Mouse (Mus musculus) monocyte, adult 5-6 weeks (primary cell): Measurements from ENCODE around the gene Prr19. TPM values are rescaled to one million over a fixed set of nuclear protein-coding genes. Genes with fewer than 3 reads are reported as not detected.
"Not testable (repeated sequence)": the region's sequence is repeated elsewhere in the genome, so short reads cannot be mapped to it uniquely, and the experiment has no call there.

ENCODE experiments used
- ATAC-seq: fragments of 153-309, 156-312 bp; replicated peaks from 2 replicates; pipeline ENCODE4 v1.8.0; 2017; ENCODE audit warnings: mild to moderate bottlenecking; ENCODE audit not compliant: low TSS enrichment, insufficient number of reproducible peaks, severe bottlenecking, poor library complexity, low FRiP score
- total RNA-seq: library from RNA; stranded (forward); fragments of 200-1000, 200-491, 200-594 nt; gene quantifications from 3 replicates; pipeline ENCODE4 v1.2.3, GENCODE M21; 2017

Gene Prr19
- total RNA-seq: not detected in 3 replicates

DNA sequence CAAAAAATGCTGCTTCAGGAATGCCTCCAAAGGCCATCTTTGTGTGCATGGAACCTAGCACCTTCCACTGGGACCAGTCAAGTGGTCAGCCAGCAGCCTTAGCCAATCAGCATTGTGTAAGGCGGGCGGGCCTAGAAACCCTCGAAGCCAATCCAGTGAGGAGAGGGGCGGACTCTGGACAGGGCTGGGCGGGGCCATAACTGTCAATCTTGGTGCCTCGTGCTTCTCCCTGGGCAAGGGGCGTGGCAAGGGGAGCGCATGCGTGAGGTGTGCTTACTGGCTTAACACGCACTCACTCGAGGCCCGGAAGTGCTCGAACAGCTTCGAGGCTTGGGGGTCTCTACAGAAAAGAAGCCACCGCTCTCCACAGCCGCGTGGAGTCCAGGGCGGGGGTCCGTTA, at the start of gene Prr19:
Gene Prr19, plus strand, starts transcription at position 349 of the 400 bp plus-strand sequence.
- ATAC-seq: no peak

DNA sequence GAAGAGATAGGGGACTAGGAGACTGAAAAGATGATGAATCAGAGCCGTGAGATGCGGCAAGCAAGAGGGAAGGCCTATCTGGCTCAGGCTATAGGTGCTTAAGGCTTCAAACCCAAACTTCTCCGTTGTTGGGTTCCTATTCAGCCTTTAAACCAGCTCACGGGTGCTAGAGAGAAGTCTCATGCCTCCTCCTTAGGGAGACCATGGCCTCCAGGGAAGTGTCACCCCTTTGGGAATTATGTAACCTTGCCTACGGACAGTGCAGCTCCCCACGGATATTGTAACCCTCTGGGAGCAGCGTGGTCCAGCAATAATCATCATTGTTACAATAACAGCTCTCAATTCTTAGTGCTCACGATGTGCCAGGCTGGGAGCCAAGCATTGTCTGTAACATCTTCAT, 49.4 kb upstream of the Prr19 start:
- ATAC-seq: no peak

DNA sequence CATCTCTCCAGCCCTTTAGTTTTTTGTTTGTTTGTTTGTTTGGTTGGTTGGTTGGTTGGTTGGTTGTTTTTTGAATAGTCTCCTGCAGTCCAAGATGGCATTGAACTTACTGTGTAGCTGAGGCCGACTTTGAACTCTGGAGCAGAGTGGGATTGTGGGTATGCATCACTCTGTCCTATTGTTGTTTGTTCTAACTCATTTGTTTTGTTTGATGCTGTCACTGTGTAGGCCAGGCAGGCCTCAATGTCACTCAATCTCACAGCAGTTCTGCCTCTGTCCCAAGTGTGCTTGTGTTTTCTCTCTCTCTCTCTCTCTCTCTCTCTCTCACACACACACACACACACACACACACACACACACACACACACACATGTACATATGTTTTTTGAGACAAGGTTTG, 39.3 kb upstream of the Prr19 start:
- ATAC-seq: no peak

DNA sequence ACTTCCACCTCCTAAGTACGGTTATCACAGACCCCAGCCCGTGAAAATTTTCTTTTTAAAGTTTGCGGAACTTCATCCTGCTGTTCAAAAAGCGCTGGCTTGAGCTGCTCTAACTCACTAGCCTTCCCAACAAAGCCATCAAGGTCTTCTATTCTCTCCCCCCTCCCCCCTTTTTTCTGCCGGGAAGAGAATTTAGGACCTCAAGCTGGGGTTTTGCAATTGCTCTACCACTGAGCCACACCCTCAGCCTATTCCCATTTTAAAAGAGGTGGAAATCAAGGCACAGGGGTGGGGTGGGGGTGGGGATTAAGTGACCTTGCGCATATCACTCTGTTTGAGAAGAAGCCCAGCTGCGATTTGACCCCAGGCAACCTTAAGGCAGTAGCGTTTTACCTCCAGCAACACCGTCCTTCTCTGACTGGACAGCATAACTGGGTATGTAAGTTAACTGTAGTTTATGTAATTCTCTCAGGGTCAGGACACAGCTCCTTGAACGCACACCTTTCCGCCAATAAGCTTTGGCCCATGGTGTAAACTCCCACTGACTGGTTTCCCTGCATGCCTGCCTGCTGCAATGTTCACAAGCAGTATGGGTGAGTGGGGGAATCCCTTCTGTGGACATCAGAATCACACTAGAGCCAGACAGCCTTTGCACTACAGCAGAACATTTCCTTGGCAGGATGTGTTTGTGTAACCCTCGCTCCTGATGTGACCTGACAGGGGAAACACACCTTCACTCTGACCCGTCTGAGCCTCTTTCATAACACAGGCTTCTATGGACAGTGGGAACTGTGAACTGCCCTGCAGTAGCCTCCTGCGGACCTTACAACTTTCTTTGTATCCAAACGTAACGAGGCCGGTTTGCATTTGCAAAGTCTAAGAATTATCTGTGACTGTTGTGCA, 37.0 kb upstream of the Prr19 start:
- ATAC-seq: no peak

DNA sequence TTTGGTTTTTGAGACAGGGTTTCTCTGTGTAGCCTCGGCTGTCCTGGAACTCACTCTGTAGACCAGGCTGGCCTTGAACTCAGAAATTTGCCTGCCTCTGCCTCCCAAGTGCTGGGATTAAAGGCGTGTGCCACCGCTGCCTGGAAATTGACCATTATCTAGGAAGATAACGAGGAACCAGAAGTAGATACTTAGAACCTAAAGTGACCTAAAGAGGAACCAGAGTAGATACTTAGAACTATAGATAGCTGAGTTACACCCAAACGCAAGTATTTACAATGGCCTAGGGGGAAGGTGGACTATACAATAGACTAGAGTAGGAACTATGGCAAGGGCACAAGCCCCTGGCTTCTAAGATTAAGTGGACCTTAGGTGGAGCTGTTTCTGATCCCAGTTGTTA, 35.5 kb upstream of the Prr19 start:
- not testable (repeated sequence) for ATAC-seq

DNA sequence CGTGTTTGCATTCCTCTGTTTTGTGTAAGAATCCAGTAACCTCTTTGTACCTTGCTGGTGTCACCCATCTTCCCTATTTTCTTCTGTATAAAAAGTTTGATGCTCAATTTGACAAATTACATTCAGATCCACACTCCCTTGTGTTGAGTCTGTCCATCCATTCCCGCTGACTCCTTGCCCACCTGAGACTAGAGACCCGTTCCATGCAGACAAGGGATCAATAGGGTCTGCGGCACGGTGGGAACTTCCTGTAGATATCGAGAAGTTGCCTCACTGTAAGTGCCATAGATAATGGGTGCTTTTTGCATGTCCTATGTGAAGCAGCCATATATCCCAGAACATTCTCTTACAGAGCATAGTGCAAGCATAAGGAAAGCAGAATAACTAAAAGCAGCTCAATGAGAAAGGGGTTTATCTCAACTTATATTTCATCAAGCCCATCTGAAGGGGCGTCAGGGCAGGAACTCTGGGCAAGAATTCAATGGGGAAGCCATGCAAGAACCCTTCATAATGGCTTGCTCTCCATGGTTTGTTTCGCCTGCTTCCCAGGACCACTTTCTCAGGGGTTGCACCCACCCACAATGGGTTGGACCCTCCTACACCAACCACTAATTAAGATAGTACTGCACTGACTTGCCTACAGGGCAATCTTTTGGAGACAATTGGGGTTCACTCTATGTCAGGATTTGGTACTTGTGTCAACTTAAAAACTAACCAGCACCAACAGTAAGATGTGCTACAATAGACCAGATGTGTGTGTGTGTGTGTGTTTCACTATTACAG, 34.8 kb upstream of the Prr19 start:
- no peak for ATAC-seq

DNA sequence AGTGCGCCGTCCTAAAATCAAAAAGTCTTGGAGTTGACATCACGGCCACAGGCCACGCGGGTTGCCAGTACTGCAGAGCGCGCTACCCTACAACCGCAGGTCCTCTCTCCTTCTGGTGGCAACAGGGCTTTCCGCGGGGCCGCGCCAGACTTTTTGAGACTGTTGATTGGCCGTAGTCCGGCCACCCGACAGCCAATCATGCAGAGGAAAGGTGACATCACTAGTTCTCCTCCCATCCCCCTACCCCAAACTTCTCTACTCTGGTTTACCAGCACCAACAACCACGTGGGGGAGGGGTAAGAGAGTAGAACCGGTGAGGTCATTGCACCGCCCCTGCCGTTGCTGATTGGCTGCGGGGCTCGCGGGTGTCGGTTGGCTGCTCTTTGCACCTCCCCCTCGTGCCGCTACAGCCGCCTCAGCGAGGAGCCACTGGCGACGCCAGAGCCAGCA, 33.9 kb upstream of the Prr19 start, which contains the start of gene Cic:
Gene Cic, plus strand, starts transcription at position 404 of the 450 bp plus-strand sequence.
- peak; percentile 77 for ATAC-seq

DNA sequence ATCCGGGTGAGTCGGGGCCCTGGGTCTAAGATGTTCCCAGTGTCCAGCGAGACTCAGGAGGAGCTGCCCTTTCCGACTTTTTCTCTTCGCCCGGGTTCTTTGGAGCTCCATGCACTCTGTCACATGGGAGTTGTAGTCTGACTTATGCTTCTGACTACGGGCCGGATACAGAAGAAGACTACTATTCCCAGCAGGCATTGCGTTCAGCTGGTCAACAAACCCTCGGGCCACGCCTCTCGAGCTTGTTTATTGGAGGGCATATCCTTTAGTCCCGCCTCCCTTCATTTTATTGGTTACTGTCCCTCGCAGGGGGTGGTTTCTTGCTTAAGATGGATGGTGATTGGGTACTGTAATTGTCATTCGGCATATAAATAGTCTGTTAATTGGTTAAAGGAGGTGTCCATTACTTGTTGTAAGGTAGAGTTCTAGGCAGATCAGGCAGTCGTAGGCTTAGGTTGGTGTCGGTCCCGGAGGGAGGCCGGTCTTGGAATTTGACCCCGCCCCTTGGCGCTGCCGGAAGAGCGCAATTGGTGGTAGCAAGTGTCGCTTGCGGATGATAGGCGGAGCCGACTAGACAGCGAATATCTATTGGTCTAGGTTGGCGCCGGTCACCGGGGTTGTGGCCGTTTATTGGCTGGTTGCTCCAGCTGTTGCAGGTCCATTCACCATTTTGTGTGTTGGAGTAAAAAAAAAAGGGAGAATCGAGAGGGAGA, 33.3 kb upstream of the Prr19 start:
- ATAC-seq: peak; percentile 82

DNA sequence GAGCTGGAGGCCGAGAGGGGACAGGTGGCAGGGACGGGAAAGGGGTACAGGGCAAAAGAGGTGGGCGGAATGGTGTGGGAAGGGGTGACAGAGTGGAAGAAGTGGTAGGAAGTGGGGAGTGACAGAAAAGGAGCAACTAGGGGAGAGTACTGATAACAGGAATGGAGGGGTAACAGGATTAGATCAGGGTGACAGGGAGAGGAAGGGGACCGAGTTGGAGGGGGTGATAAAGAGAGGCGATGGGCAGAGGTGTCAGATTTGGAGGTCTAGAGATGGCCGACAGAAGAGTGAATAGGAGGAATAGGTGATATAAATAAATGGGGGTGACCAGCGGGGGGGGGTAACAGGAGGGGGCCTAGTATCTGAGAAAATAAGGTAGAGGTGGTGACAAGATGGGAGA, 32.6 kb upstream of the Prr19 start:
- no peak for ATAC-seq

DNA sequence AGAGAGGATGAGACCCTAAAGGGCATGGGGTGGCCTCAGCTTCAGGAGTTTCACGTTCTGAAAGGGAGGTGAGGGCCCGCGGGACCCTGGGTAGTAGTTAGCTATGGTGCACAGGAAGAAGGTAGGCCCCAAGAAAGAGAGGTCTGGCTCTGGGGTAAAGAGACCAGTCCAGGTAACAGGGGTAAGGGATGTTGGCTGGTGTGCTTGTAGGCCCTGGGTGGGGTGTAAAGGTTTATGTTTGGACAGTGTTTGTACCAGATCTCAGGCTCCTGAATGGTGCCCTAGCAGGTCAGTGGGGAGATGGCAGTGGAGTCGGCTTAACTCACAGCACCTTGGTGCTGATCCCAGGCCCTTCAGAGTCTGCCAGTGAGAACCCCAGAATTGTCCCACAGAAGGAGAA, 32.2 kb upstream of the Prr19 start:
- no peak for ATAC-seq

DNA sequence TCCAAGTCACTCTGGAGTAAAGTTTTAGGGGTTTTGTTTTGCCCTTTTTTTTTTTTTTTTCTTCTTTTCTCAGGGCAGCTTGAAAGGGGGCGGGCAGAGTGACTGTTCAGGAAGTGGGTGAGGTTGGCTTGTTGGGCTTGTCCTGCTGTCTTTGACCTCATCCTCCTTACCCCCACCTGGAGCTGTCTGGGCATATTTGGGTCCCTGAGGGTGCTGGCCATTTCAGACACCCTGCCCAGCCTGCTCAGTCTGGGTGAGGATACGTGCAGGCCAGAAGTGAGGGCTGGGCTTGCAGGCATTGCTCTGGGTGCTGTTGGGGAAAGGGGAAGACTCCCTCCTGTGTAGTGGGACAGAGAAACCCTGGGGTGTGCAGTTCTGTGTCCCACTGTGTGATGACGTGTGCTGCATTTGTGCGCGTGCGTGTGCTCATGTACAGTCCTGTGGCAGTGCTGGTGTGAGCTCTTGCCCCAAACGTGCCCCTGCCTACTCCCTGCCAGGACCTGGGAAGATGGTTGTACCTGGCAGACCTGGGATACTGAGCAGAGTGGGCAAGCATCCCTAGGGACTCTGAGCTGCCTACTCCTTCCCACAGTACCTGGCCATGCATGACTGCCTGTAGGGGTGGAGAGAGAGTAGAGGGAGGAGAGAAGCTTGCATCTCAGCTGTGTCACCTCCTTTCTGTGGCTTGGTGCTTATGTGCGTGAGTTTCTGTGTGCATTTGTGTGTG, 31.5 kb upstream of the Prr19 start:
- no peak for ATAC-seq

DNA sequence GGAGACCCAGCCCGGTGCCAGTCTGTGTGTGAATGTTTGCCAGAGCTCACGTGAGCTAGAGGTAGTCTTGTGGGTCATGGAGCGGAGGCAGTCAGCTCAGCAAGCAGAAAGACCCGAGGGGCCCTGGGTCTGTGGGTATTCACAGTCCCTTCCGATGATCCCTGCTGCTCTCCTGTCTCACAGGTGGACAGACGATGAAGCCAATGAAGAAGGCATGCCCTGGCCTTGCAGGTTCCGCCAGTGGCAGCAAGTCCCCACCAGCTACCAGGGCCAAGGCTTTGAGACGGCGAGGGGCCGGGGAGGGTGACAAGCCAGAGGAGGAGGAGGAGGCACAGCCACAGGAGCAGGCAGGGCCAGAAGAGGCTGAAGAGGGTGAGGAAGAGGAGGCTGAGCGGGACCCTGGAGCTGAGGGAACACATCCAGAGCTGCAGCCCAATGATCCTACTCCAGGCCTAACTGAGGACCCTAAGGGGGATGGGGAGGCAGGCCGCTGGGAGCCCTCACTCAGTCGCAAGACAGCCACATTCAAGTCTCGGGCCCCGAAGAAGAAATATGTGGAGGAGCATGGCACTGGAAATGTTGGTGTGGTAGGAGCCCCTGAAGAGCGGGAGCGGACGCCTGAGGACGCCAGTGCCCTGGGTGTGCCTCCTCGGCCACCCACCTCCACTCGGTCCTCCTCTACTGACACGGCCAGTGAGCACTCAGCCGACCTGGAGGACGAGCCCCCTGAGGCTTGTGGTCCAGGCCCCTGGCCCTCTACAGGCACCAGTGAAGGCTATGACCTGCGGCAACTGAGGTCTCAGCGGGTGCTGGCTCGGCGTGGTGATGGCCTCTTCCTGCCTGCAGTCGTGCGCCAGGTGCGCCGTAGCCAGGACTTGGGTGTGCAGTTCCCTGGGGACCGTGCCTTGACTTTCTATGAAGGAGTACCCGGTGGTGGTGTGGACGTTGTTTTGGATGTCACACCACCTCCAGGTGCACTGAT, 30.3 kb upstream of the Prr19 start:
- no peak for ATAC-seq

DNA sequence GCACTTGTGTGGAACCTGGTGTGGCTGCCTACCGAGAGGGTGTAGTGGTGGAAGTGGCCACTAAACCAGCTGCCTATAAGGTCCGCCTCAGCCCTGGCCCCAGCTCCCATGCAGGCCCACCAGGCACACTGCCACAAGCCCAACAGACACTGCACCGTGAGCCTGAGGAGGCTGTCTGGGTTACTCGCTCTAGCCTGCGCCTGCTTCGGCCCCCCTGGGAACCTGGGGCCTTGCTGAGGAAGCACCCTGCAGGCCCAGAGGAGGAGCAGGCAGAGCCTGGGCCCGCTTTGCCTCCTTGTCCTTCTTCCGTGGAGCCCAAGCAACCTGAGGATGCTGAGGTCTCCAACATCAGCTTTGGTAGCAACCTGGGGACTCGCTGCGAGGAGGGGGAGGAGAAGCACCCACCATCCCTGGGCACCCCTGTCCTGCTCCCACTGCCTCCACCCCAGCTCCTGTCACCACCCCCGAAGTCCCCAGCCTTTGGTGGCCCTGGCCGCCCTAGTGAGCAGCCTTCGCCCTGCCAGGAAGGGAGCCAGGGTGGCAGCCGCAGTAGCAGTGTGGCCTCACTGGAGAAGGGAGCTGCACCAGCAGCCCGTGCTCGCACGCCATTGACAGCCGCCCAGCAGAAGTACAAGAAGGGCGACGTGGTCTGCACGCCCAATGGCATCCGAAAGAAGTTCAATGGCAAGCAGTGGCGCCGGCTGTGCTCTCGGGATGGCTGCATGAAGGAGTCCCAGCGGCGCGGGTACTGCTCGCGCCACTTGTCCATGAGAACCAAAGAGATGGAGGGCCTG, 29.4 kb upstream of the Prr19 start:
- no peak for ATAC-seq

DNA sequence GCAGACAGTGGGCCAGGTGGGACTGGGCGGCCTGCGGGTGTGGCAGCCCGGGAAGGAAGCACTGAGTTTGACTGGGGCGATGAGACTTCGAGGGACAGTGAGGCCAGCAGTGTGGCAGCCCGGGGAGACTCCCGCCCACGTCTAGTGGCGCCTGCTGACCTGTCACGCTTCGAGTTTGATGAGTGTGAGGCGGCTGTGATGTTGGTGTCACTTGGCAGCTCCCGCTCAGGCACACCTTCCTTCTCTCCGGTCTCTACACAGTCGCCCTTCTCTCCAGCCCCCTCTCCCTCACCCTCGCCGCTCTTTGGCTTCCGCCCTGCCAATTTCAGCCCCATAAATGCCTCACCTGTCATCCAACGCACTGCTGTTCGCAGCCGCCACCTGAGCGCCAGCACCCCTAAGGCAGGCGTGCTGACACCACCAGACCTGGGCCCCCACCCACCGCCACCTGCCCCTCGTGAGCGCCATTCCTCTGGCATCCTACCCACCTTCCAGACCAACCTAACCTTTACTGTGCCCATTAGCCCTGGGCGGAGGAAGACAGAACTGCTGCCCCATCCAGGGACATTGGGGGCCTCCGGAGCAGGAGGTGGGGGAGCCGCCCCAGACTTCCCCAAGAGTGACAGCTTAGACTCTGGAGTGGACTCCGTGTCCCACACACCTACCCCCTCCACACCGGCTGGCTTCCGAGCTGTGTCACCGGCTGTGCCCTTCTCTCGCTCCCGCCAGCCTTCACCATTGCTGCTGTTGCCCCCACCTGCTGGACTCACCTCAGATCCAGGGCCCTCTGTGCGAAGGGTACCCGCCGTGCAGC, 28.6 kb upstream of the Prr19 start:
- no peak for ATAC-seq

DNA sequence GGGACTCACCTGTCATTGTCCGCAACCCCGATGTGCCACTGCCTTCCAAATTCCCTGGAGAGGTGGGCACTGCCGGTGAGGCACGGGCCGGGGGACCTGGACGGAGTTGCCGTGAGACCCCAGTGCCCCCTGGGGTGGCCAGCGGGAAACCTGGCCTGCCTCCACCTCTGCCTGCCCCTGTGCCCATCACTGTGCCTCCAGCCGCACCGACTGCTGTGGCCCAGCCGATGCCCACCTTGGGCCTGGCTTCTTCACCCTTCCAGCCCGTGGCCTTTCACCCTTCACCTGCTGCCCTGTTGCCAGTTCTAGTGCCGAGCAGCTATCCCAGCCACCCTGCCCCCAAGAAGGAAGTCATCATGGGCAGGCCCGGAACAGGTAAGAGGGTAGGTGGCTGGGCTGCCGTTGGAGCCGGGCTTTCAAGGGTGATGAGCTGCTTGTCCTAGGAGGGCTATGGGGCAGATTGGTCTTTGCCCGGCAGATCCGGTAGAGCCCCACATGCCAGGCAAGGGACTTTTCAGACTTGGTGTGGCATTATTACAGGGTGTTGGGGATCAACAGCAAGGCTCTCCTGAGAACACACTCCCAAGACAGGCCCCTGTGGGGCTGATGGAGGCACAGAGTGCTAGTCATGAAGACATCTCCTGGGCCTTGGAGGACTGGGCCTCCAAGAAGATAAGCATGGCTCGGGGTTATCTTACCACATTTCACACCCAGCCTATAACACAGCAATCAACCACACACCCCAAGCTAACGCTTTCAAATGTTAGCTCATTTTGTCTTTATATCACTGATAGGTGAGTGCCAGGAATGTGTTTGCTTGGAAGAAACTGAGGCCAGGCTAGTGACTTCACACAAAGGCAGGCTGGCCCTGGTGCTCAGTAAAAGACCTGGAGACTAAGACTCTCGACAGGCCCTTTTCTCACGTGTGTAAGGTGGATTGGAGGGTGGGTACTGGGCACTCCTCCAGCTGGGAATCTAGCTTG, 27.7 kb upstream of the Prr19 start:
- no peak for ATAC-seq
